Mouse (Mus musculus) brain, adult 10 weeks (tissue): ENCODE data around the gene Gm10234. TPM values are rescaled to one million over a fixed set of nuclear protein-coding genes. Genes with fewer than 3 reads are reported as not detected.

ENCODE experiments used
- polyA plus RNA-seq: library from polyadenylated mRNA; stranded (reverse); fragments of 350-450 nt; fragmentation: Illumina TruSeq; extraction: RNeasy Lipid Tissue Mini Kit (QIAGEN cat#74804); gene quantifications from one replicate; pipeline ENCODE4 v1.2.3, GENCODE M21; 2015; ENCODE audit warnings: low read depth, low replicate concordance

Gm10234 gene
- not detected for polyA plus RNA-seq

GRCm38 (mm10) chr6:95321812-95322211 is at the start of gene Gm10234:
Gene Gm10234, plus strand, starts transcription at chr6:95322112.

Other genes starting within 250 kb of the Gm10234 start
- gene Kbtbd8, start 204.9 kb upstream of the Gm10234 start, polyA plus RNA-seq, result 7.7 TPM